Mouse (Mus musculus) cortical plate, adult 2 months (tissue): ENCODE results near the gene Peli2.

ENCODE experiments used
- CTCF ChIP-seq: fragments of 200-500 bp; IDR thresholded peaks from 2 replicates; pipeline ENCODE4 v1.5.1; 2011; ENCODE audit warnings: mild to moderate bottlenecking, control low read depth, low read length; ENCODE audit not compliant: insufficient read depth; ENCODE audit errors: extremely low read depth
- POLR2A ChIP-seq: fragments of 200-500 bp; IDR thresholded peaks from 2 replicates; pipeline ENCODE4 v1.6.1; 2011; ENCODE audit warnings: mild to moderate bottlenecking, low read length, control low read depth; ENCODE audit not compliant: insufficient read depth; ENCODE audit errors: extremely low read depth

DNA sequence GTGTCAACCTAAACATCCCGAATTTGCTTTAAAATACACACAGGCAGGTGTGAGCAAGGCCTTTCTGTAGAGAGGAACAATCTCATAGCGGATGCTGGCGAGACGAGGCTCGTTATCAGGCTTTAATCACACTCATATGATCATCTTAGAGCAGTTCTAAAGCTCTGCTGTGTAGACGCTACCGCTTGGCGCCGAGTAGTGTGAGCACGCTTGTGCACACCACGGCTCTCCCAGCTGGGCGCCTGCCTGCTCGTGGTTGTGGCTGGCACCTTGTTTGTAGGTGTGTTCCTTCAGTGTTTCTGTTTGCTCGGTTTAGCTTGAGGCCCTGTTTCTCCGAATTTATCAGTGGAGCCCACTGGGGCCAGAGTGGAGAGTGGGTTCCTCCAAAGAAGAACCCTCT is 93.0 kb downstream of the Peli2 start:
- TF ChIP-seq CTCF: no peak
- TF ChIP-seq POLR2A: no peak
